Mouse (Mus musculus) urinary bladder, postnatal 10 days (tissue): ENCODE results near the gene Tmem39a.

Experiments
- DNase-seq: peaks from one replicate; pipeline ENCODE4 v3.0.0; 2022; ENCODE audit warnings: low spot score

The Tmem39a gene

GRCm38 (mm10) chr16:38591506-38591905, 33.0 kb downstream of the Tmem39a start:
- no peak for DNase-seq

- no peak for DNase-seq
These were observed 33.7 kb downstream of the Tmem39a start for GRCm38 (mm10) chr16:38592026-38592678.

- DNase-seq: no peak
These were observed 34.4 kb downstream of the Tmem39a start for GRCm38 (mm10) chr16:38592946-38593345.

GRCm38 (mm10) chr16:38594435-38594834, 35.9 kb downstream of the Tmem39a start:
- no peak for DNase-seq

GRCm38 (mm10) chr16:38596099-38596498, 37.6 kb downstream of the Tmem39a start:
- DNase-seq: no peak

- DNase-seq: no peak
These were observed 38.2 kb downstream of the Tmem39a start for GRCm38 (mm10) chr16:38596651-38597050.

GRCm38 (mm10) chr16:38598986-38599680, 40.6 kb downstream of the Tmem39a start:
- no peak for DNase-seq

GRCm38 (mm10) chr16:38602989-38603804, 44.7 kb downstream of the Tmem39a start:
- DNase-seq: no peak

- DNase-seq: no peak
These were observed 48.0 kb downstream of the Tmem39a start for GRCm38 (mm10) chr16:38606509-38606908.

- DNase-seq: no peak
These were observed 50.2 kb downstream of the Tmem39a start for GRCm38 (mm10) chr16:38608687-38609086.

- DNase-seq: no peak
These were observed 50.6 kb downstream of the Tmem39a start for GRCm38 (mm10) chr16:38609092-38609491.

- DNase-seq: no peak
These were observed 54.1 kb downstream of the Tmem39a start for GRCm38 (mm10) chr16:38612646-38613045.

GRCm38 (mm10) chr16:38613646-38614045, 55.1 kb downstream of the Tmem39a start:
- no peak for DNase-seq

- no peak for DNase-seq
These were observed 59.5 kb downstream of the Tmem39a start for GRCm38 (mm10) chr16:38617977-38618376.

GRCm38 (mm10) chr16:38619054-38619453, 60.6 kb downstream of the Tmem39a start:
- DNase-seq: no peak

GRCm38 (mm10) chr16:38620696-38621450, 62.4 kb downstream of the Tmem39a start:
- DNase-seq: no peak

- no peak for DNase-seq
These were observed 63.8 kb downstream of the Tmem39a start for GRCm38 (mm10) chr16:38622283-38622682.

GRCm38 (mm10) chr16:38624303-38624702, 65.8 kb downstream of the Tmem39a start:
- no peak for DNase-seq

GRCm38 (mm10) chr16:38625411-38625810, 66.9 kb downstream of the Tmem39a start:
- no peak for DNase-seq

GRCm38 (mm10) chr16:38625811-38626369, 67.4 kb downstream of the Tmem39a start:
- no peak for DNase-seq

- DNase-seq: no peak
These were observed 73.6 kb downstream of the Tmem39a start for GRCm38 (mm10) chr16:38632147-38632546.
